Mouse (Mus musculus) lung, adult 2 months (tissue): Measurements from ENCODE around the gene Fnbp1. TPM values are rescaled to one million over a fixed set of nuclear protein-coding genes. Genes with fewer than 3 reads are reported as not detected.

Experiments
- DNase-seq: peaks from one replicate; pipeline ENCODE4 v3.0.0; 2022
- H3K4me1 ChIP-seq: fragments of 200-500 bp; 2 replicates; pipeline ENCODE4 v1.6.1; 2011; ENCODE audit warnings: low read length; ENCODE audit not compliant: control insufficient read depth, insufficient read depth
- H3K4me3 ChIP-seq: fragments of 200-500 bp; replicated peaks from 2 replicates; pipeline ENCODE3; 2011; ENCODE audit warnings: low read depth, mild to moderate bottlenecking, control low read depth, low read length; ENCODE audit errors: extremely low read depth
- CTCF ChIP-seq: fragments of 200-500 bp; IDR thresholded peaks from 2 replicates; pipeline ENCODE4 v1.5.1; 2011; ENCODE audit warnings: mild to moderate bottlenecking, low read length, control low read depth; ENCODE audit not compliant: insufficient read depth
- POLR2A ChIP-seq: fragments of 200-500 bp; IDR thresholded peaks from 2 replicates; pipeline ENCODE4 v1.6.1; 2011; ENCODE audit warnings: low read depth, mild to moderate bottlenecking, control low read depth, low read length, borderline replicate concordance; ENCODE audit errors: extremely low read depth
- WGBS: fragments of 180-500 bp; shearing (Covaris S2); methylation state at CpG from one replicate; pipeline ENCODE4 v1.1.7; 2018; 5-methylcytosine and 5-hydroxymethylcytosine counted together
- polyA plus RNA-seq: library from polyadenylated mRNA; depleted of rRNA; stranded (reverse); fragments of >200 nt; gene quantifications from 2 replicates; pipeline ENCODE4 v1.2.3, GENCODE M21; 2012

The Fnbp1 gene
- polyA plus RNA-seq, 1 experiment = 47.4 TPM

DNA sequence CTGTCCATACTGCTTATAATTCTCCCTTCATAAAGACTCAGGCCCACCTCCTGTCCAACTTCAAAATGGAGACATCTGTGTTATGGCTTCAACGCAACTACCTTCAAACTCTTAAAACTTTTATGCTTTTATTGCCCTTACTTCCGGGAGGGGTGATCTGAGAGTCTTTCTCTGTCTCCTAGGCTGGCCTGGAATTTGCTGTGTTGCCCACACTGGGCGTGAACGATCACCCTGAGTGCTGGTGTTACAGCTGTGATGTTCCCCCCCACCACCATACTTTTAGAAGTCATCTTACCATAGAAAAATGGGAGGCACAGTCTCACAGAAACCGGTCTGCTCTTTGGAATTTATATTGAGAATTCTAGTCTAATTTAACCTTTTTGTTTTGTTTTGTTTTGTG, 64.2 kb downstream of the Fnbp1 start:
- TF ChIP-seq CTCF (no peak), POLR2A (no peak)
- H3K4me3 ChIP-seq = no peak overlapping the region
- WGBS = 93% methylated on average over 5 of the region's 5 CpGs

GRCm38 (mm10) chr2:31076351-31077140, 65.3 kb downstream of the Fnbp1 start:
- DNase-seq = no peak
- 89% methylated on average over 16 of the region's 16 CpGs for whole genome bisulfite sequencing
- no peaks in the 10 kb centered on the region for H3K4me1 ChIP-seq
- TF ChIP-seq CTCF (no peak), POLR2A (no peak)
- no peak overlapping the region for H3K4me3 ChIP-seq

More for the DNA sequence above, 64.2 kb downstream of the Fnbp1 start:
- DNase-seq = no peak
- no peaks in the 10 kb centered on the region for H3K4me1 ChIP-seq

- H3K4me1 ChIP-seq = no peaks in the 10 kb centered on the region
- no peak overlapping the region for H3K4me3 ChIP-seq
- WGBS = 96% methylated on average over 7 of the region's 7 CpGs
- DNase-seq = no peak
- no peak for TF ChIP-seq CTCF
- TF ChIP-seq POLR2A = no peak
Observed at GRCm38 (mm10) chr2:31075836-31076235, 66.0 kb downstream of the Fnbp1 start.

DNA sequence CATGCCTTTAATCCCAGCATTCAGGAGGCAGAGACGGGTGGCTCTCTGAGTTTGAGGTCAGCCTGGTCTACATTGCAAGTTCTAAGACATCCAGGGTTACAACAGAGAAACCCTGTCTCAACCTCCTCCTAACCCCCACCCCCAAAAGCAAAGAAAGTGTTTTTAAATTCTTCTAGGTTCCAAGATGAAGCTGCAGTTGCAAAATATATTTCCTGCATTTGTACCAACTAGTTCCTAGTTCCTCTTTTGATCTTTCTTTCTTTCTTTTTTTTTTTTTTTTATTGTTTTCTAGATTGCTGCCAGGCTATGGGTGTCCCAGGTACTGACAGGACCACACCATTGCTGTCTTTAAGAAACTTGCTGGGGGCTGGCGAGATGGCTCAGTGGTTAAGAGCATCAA, 66.6 kb downstream of the Fnbp1 start:
- 87% methylated on average over 2 of the region's 2 CpGs for WGBS
- Histone ChIP-seq H3K4me3 (no peak overlapping the region), H3K4me1 (no peaks in the 10 kb centered on the region)
- TF ChIP-seq POLR2A (no peak), CTCF (no peak)
- no peak for DNase-seq

GRCm38 (mm10) chr2:31069506-31069905, 72.3 kb downstream of the Fnbp1 start:
- TF ChIP-seq CTCF (no peak), POLR2A (no peak)
- WGBS = 91% methylated on average over 7 of the region's 7 CpGs
- Histone ChIP-seq H3K4me1 (no peaks in the 10 kb centered on the region), H3K4me3 (no peak overlapping the region)
- no peak for DNase-seq

GRCm38 (mm10) chr2:31069114-31069445, 72.7 kb downstream of the Fnbp1 start:
- Histone ChIP-seq H3K4me3 (no peak overlapping the region), H3K4me1 (no peaks in the 10 kb centered on the region)
- TF ChIP-seq POLR2A (no peak), CTCF (no peak)
- WGBS = 77% methylated on average over 4 of the region's 4 CpGs
- no peak for DNase-seq

DNA sequence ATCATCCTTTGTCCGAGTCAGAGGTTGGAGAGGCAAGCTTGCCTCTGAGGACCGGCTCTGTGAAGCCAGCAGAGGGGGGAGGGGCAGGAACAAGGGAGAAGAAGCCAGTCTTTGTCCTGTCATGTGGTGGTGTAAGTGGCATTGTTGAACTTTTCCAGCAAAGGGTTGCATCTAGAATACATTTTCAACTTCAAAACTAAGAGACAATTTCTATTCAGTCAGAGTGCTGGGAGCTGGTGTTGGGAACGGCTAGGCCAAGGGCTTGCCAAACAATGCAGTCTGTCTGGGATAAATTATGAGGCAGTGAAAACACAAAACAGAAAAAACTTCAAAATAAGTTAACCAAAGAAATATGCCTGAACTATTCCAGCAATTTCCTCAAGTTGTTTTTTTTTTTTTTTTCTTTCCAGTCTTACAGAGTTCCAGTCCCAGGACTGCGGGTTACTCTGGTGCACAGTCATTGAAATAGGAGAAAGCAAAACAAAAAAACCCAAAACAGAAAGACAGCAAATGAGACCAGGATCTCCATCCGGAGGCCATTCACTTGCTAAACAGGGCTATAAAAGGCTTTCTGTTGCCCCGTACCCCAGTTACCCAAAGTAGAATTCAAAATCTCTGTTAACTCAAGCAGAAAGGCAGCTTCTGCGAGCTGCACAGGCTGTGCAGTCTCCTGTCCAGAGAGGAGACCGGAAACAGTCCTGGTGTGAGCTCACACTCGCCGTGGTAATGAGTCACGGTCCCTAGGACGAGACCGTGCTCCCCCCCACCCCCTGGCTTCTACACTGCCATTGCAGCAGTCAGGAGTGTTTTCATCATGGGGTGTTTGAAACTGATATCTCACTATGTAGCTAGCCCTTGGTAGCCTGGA, 73.3 kb downstream of the Fnbp1 start:
- WGBS = 52% methylated on average over 13 of the region's 13 CpGs
- DNase-seq = no peak
- H3K4me3 ChIP-seq = no peak overlapping the region
- no peak for TF ChIP-seq CTCF
- no peaks in the 10 kb centered on the region for H3K4me1 ChIP-seq

DNA sequence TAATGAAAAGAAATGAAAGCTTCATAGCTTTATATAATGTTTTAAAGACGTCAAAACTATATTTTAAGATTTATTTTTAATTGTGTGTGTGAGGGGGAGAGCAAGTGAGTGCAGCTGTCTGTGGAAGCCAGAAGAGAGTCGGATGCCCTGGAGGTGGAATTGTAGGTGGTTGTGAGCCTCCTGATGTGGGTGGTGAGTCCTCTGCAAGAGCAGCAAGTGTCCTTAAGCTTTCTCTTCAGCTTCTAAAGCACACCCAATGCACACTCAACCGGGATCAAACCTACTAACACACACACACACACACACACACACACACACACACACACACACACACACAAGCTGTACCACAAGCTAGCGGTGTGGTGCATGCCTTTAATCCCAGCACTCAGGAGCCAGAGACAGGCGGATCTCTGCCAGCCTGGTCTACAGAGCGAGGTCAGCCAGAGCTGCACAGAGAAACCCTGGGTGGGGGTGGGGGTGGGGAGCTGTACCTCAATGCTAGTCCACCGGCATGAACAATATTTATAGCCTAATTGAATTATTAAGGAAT, 74.0 kb downstream of the Fnbp1 start:
- Histone ChIP-seq H3K4me1 (no peaks in the 10 kb centered on the region), H3K4me3 (no peak overlapping the region)
- DNase-seq = no peak
- WGBS = 75% methylated on average over 7 of the region's 7 CpGs
- no peak for TF ChIP-seq CTCF
- no peak for TF ChIP-seq POLR2A

DNA sequence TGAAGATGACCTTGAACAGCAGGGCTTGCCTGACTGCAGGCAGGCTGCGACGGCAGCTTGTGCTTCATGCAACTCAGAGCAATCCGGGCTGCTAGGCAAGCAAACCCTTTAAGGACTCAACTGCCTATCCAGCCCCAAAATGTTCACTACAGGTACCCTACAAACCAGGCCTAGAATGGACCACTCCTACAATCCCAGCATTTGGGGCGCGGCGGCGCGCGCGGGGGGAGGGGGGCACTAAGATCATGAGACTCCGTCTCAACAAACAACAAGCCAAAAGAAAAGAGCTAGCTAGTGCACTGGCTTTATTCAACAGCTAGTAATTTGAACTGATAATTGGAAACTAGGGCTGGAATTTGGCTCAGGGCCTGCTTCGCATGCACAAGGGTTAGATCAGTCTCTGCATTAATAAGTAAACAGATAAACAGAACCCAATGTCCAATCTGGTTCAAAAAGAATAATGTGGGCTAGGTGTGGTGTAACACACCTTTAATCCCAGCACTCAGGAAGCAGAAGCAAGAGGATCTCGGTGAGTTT, 74.7 kb downstream of the Fnbp1 start:
- no peak for DNase-seq
- Histone ChIP-seq H3K4me3 (no peak overlapping the region), H3K4me1 (no peaks in the 10 kb centered on the region)
- TF ChIP-seq CTCF (no peak), POLR2A (no peak)
- 87% methylated on average over 13 of the region's 13 CpGs for WGBS
